Mouse (Mus musculus) CD4-positive, CD25-positive, alpha-beta regulatory T cell, adult 4 months (primary cell): ENCODE results near the gene Cavin4. TPM values are rescaled to one million over a fixed set of nuclear protein-coding genes. Genes with fewer than 3 reads are reported as not detected.

ENCODE experiments used
- polyA plus RNA-seq, 2 experiments: library from polyadenylated mRNA; unstranded; fragments of 100-300 nt; shearing (Covaris generic); gene quantifications; one replicate each; pipeline ENCODE4 v1.2.1; 2017

Gene Cavin4
- polyA plus RNA-seq, 2 experiments from 2014 or later = not detected

Other genes with a start within 250 kb of the Cavin4 start
- gene Tex10, start 190.1 kb upstream of the Cavin4 start, polyA plus RNA-seq = 10 to 100 TPM; 70.8 to 77.0 TPM
- not detected for gene Msantd3, start 123.6 kb upstream of the Cavin4 start, polyA plus RNA-seq
- under 1 TPM in 1 of 2 experiments, not detected in 1; 0.34 TPM for gene Tmeff1, start 78.3 kb upstream of the Cavin4 start, polyA plus RNA-seq